Mouse (Mus musculus) spleen, adult 2 months (tissue): ENCODE measurements at regions not wholly inside any gene's neighbourhood (a gene's known extent, or its start where the extent isn't known, plus 50 kb on each side); places are given as distances from the start of the nearest gene placed in this dataset.

Experiments
- CTCF ChIP-seq: fragments of 200-500 bp; IDR thresholded peaks from 2 replicates; pipeline ENCODE4 v1.5.1; 2011; ENCODE audit warnings: mild to moderate bottlenecking, inconsistent platforms; ENCODE audit not compliant: insufficient read depth, insufficient read length, insufficient replicate concordance; ENCODE audit errors: extremely low read depth
- POLR2A ChIP-seq: fragments of 200-500 bp; IDR thresholded peaks from 2 replicates; pipeline ENCODE4 v1.6.1; 2011; ENCODE audit warnings: low read depth, low read length, inconsistent platforms

- TF ChIP-seq POLR2A = no peak
- no peak for TF ChIP-seq CTCF
Observed at GRCm38 (mm10) chr1:83862541-83862940, 454.5 kb upstream of the Sphkap start.
